Mouse (Mus musculus): ENCODE data around the gene Fignl2. TPM values are rescaled to one million over a fixed set of nuclear protein-coding genes. Genes with fewer than 3 reads are reported as not detected.
A peak's percentile ranks its signal among the peaks of the same experiment; 100 is the strongest.

Gene Fignl2
- polyA plus RNA-seq, 1 experiment from 2014 or later = 0.82 TPM

- Histone ChIP-seq H3K9me3 (no peaks in the 10 kb centered on the region), H3K36me3 (replicated peaks) (no peaks in the 10 kb centered on the region), H3K27me3 (ENCODE audit: poor library complexity, severe bottlenecking) (peaks cover 9% of the 10 kb centered on the region), H3K4me1 (peaks cover 33% of the 10 kb centered on the region), H3K27ac (no peak overlapping the region), H3K4me3 (no peak overlapping the region)
- WGBS = 88% methylated on average over 10 of the region's 10 CpGs
- no peak for DNase-seq (ENCODE audit: extremely low spot score, low spot score)
These were observed 27.6 kb upstream of the Fignl2 start for GRCm38 (mm10) chr15:101106011-101106410.

GRCm38 (mm10) chr15:101105496-101105994, 27.2 kb upstream of the Fignl2 start:
- 16% methylated on average over 12 of the region's 12 CpGs for WGBS
- H3K9me3 ChIP-seq = no peaks in the 10 kb centered on the region
- H3K4me3 ChIP-seq = no peak overlapping the region
- no peaks in the 10 kb centered on the region for H3K36me3 ChIP-seq (replicated peaks)
- H3K4me1 ChIP-seq = peaks cover 33% of the 10 kb centered on the region
- peaks cover 10% of the 10 kb centered on the region; the same call in 1 of the 2 replicates for H3K27me3 ChIP-seq (ENCODE audit: poor library complexity, severe bottlenecking)
- no peak overlapping the region for H3K27ac ChIP-seq
- peak; percentile 81 for DNase-seq (ENCODE audit: extremely low spot score, low spot score)

- WGBS = 79% methylated on average over 9 of the region's 9 CpGs
- no peak overlapping the region for H3K4me3 ChIP-seq
- DNase-seq (ENCODE audit: extremely low spot score, low spot score) = no peak
- no peaks in the 10 kb centered on the region for H3K36me3 ChIP-seq (replicated peaks)
- H3K9me3 ChIP-seq = no peaks in the 10 kb centered on the region
- peaks cover 25% of the 10 kb centered on the region for H3K27me3 ChIP-seq (ENCODE audit: poor library complexity, severe bottlenecking)
- H3K4me1 ChIP-seq = peaks cover 38% of the 10 kb centered on the region
- H3K27ac ChIP-seq = no peak overlapping the region
These were observed 25.4 kb upstream of the Fignl2 start for GRCm38 (mm10) chr15:101103605-101104304.

GRCm38 (mm10) chr15:101100996-101101395, 22.6 kb upstream of the Fignl2 start:
- no peak overlapping the region for H3K4me3 ChIP-seq
- H3K4me1 ChIP-seq = peaks cover 64% of the 10 kb centered on the region
- DNase-seq (ENCODE audit: extremely low spot score, low spot score) = no peak

GRCm38 (mm10) chr15:101097985-101098651, 19.8 kb upstream of the Fignl2 start:
- Histone ChIP-seq H3K4me3 (peak overlapping the region; percentile 40), H3K27ac (peak overlapping the region; percentile 76), H3K9me3 (no peaks in the 10 kb centered on the region), H3K27me3 (ENCODE audit: poor library complexity, severe bottlenecking) (peaks cover 76% of the 10 kb centered on the region), H3K36me3 (replicated peaks) (no peaks in the 10 kb centered on the region), H3K4me1 (peaks cover 73% of the 10 kb centered on the region)
- DNase-seq (ENCODE audit: extremely low spot score, low spot score) = peak; percentile 81
- WGBS = under 1% methylated on average over 28 of the region's 28 CpGs

More at GRCm38 (mm10) chr15:101100996-101101395, 22.6 kb upstream of the Fignl2 start:
- WGBS = 89% methylated on average over 3 of the region's 3 CpGs
- Histone ChIP-seq H3K27ac (no peak overlapping the region), H3K36me3 (replicated peaks) (no peaks in the 10 kb centered on the region), H3K9me3 (no peaks in the 10 kb centered on the region), H3K27me3 (ENCODE audit: poor library complexity, severe bottlenecking) (peaks cover 52% of the 10 kb centered on the region)

GRCm38 (mm10) chr15:101095392-101095791, 17.0 kb upstream of the Fignl2 start:
- H3K9me3 ChIP-seq = no peaks in the 10 kb centered on the region
- DNase-seq (ENCODE audit: extremely low spot score, low spot score) = no peak
- H3K4me1 ChIP-seq = peaks cover 79% of the 10 kb centered on the region
- H3K36me3 ChIP-seq (replicated peaks) = no peaks in the 10 kb centered on the region
- peak overlapping the region; percentile 76 for H3K27ac ChIP-seq
- 46% methylated on average over 3 of the region's 3 CpGs for whole genome bisulfite sequencing
- H3K27me3 ChIP-seq (ENCODE audit: poor library complexity, severe bottlenecking) = peaks cover 91% of the 10 kb centered on the region
- H3K4me3 ChIP-seq = no peak overlapping the region

- peaks cover 90% of the 10 kb centered on the region for H3K27me3 ChIP-seq (ENCODE audit: poor library complexity, severe bottlenecking)
These were observed 16.6 kb upstream of the Fignl2 start for GRCm38 (mm10) chr15:101094979-101095378.

GRCm38 (mm10) chr15:101093988-101094387, 15.6 kb upstream of the Fignl2 start:
- Histone ChIP-seq H3K36me3 (replicated peaks) (no peaks in the 10 kb centered on the region), H3K9me3 (no peaks in the 10 kb centered on the region), H3K27me3 (ENCODE audit: poor library complexity, severe bottlenecking) (peaks cover 91% of the 10 kb centered on the region), H3K4me1 (peaks cover 76% of the 10 kb centered on the region), H3K4me3 (no peak overlapping the region), H3K27ac (peak overlapping the region; percentile 76)
- 37% methylated on average over 6 of the region's 6 CpGs for WGBS
- no peak for DNase-seq (ENCODE audit: extremely low spot score, low spot score)

More at GRCm38 (mm10) chr15:101094979-101095378, 16.6 kb upstream of the Fignl2 start:
- DNase-seq (ENCODE audit: extremely low spot score, low spot score) = peak; percentile 57
- Histone ChIP-seq H3K4me3 (peak overlapping the region; percentile 1; the same call in 1 of the 2 replicates), H3K36me3 (replicated peaks) (no peaks in the 10 kb centered on the region), H3K4me1 (peaks cover 79% of the 10 kb centered on the region), H3K9me3 (no peaks in the 10 kb centered on the region), H3K27ac (peak overlapping the region; percentile 76)
- WGBS = 54% methylated on average over 9 of the region's 9 CpGs

GRCm38 (mm10) chr15:101092829-101093648, 14.7 kb upstream of the Fignl2 start:
- Histone ChIP-seq H3K36me3 (replicated peaks) (no peaks in the 10 kb centered on the region), H3K27me3 (ENCODE audit: poor library complexity, severe bottlenecking) (peaks cover 81% of the 10 kb centered on the region), H3K9me3 (no peaks in the 10 kb centered on the region), H3K27ac (peak overlapping the region; percentile 76), H3K4me1 (peaks cover 76% of the 10 kb centered on the region), H3K4me3 (peak overlapping the region; percentile 32)
- peak; percentile 73 for DNase-seq (ENCODE audit: extremely low spot score, low spot score)
- 7% methylated on average over 25 of the region's 25 CpGs for WGBS

- peaks cover 69% of the 10 kb centered on the region for H3K4me1 ChIP-seq
- WGBS = 12% methylated on average over 14 of the region's 14 CpGs
- H3K9me3 ChIP-seq = no peaks in the 10 kb centered on the region
- peaks cover 74% of the 10 kb centered on the region for H3K27me3 ChIP-seq (ENCODE audit: poor library complexity, severe bottlenecking)
- peak overlapping the region; percentile 32 for H3K4me3 ChIP-seq
- DNase-seq (ENCODE audit: extremely low spot score, low spot score) = peak; percentile 45
- H3K27ac ChIP-seq = peak overlapping the region; percentile 76
- H3K36me3 ChIP-seq (replicated peaks) = no peaks in the 10 kb centered on the region
These were observed 13.9 kb upstream of the Fignl2 start for GRCm38 (mm10) chr15:101092121-101092828.

- Histone ChIP-seq H3K36me3 (replicated peaks) (no peaks in the 10 kb centered on the region), H3K4me1 (peaks cover 62% of the 10 kb centered on the region), H3K27me3 (ENCODE audit: poor library complexity, severe bottlenecking) (peaks cover 66% of the 10 kb centered on the region), H3K27ac (peak overlapping the region; percentile 76), H3K4me3 (no peak overlapping the region), H3K9me3 (no peaks in the 10 kb centered on the region)
- no peak for DNase-seq (ENCODE audit: extremely low spot score, low spot score)
- WGBS = 93% methylated on average over 8 of the region's 8 CpGs
These were observed 13.2 kb upstream of the Fignl2 start for GRCm38 (mm10) chr15:101091551-101091950.

GRCm38 (mm10) chr15:101088291-101088690, 9.9 kb upstream of the Fignl2 start:
- peaks cover 37% of the 10 kb centered on the region for H3K27me3 ChIP-seq (ENCODE audit: poor library complexity, severe bottlenecking)
- no peaks in the 10 kb centered on the region for H3K9me3 ChIP-seq
- peaks cover 41% of the 10 kb centered on the region for H3K4me1 ChIP-seq
- 75% methylated on average over 4 of the region's 4 CpGs for WGBS
- H3K4me3 ChIP-seq = no peak overlapping the region
- no peak for DNase-seq (ENCODE audit: extremely low spot score, low spot score)
- H3K27ac ChIP-seq = no peak overlapping the region
- H3K36me3 ChIP-seq (replicated peaks) = no peaks in the 10 kb centered on the region

Data from forebrain, embryonic 10.5 days (tissue).